In the genomic region with DNA sequence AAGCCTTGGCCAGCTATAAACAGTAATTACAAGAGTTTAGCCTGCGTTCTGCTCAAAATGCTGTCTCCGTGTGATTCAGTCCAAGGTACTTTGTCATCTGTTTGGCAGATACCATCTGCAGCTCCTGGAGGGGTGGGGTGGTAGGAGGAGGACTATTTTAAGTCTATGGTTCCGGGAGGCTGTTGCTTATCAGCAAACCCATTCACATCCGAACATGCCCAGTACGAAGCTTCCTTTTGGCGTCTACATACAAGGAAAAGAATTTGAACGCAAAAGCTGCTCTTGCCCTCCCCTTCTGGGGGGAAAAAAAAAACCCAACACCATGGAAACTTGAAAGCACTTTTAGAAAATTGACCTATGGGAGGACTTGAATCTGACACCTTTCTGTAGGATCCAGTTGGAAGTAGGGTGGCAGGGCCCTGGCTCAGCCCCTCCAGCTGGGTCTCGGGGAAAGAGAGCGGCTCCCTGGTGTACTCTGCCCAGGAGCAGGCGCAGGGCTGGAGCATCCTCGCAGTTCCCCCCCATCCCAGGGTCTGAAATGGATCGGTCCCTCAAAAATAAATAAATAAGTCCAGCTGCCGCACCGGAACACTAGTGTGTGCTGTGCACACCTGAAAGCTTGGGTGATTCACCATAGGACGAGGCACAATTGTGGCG, we compare ENCODE assay signal across 1 mouse cellular context.
TF ChIP-seq lines count a peak whose summit lies in the region.

No protein-coding gene starts in this region.

TF ChIP-seq in MEL, 35 proteins besides CTCF, POLR2A, EP300 and RAD21 (continued from another document):
- TF ChIP-seq MYB (IDR thresholded peaks at IDR 0.05; ENCODE audit: low read depth, low read length) (no peak; the same call in none of the 2 replicates), NRF1 (IDR thresholded peaks at IDR 0.05; ENCODE audit: insufficient read depth, low read depth, low read length, poor library complexity, severe bottlenecking) (peak; percentile 58; the same call in 1 of the 2 replicates), TAL1 (IDR thresholded peaks at IDR 0.05; ENCODE audit: low read length) (no peak), POLR2AphosphoS2 (IDR thresholded peaks at IDR 0.05; ENCODE audit: low read length) (no peak)
